Mouse (Mus musculus) C3H10T1/2 (cell line): ENCODE results near the gene 4922502D21Rik. TPM values are rescaled to one million over a fixed set of nuclear protein-coding genes. Genes with fewer than 3 reads are reported as not detected.

Experiments used
- polyA plus RNA-seq, 2 experiments: library from polyadenylated mRNA; unstranded; fragments of >200 nt; fragmentation: generic; extraction: Trizol; gene quantifications; one replicate each; pipeline ENCODE4 v1.2.1; 2012; ENCODE audit warnings: missing spikeins in 2 of 2

Gene 4922502D21Rik
- not detected for polyA plus RNA-seq

DNA sequence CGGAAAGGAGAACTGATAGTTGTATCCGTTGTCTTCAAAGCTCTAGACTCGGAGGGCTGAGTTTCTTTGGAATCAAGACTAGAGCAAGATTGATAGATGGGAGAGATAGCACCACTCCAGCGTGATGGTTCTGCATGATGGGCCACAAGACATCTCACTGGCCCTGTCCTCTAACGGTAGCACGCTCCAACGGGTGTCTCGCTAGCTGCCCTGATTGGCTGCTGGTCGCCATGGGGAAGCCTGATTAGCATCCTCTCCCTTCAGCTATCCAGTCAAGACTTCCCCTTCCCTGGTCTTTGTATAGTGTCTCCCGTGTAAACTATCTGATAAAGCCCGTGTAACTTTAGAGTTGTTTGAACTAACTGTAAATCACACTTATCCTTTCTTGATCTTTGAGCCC is at the start of gene 4922502D21Rik:
4922502D21Rik (minus strand) TSS at position 187 of the 400 bp plus-strand sequence.

DNA sequence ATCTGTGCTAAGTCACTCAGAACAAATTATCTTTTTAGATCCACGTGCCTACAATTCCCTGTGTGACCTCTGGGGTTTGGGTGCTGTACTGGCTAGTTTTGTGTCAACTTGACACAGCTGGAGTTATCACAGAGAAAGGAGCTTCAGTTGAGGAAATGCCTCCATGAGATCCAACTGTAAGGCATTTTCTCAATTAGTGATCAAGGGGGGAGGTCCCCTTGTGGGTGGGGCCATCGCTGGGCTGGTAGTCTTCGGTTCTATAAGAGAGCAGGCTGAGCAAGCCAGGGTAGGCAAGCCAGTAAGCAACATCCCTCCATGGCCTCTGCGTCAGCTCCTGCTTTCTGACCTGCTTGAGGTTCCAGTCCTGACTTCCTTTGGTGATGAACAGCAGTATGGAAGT is 10.8 kb upstream of the 4922502D21Rik start, which contains the start of gene Clec12a:
Clec12a (plus strand) TSS at position 301 of the 400 bp plus-strand sequence.

DNA sequence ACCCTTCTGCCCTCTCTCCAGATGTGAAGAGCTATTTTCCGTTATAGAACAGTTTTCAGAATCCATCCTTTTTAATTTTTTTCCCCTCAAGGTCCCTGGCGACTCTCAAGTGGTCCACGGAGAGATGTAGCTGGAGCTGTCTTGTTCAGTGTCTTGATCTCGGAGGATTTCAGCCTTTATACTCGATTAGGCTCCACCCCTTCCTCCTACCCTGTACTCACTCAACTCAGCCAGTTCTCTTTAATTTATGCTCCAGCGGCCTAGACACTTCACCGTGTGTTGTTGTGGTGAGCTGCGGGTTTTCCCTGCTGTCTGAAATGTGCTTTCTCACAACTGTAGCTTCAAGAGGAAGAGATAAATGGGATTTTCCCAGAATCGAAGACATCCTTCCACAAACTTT is 56.4 kb downstream of the 4922502D21Rik start, which contains the start of gene Cd69:
Cd69 (minus strand) TSS at position 217 of the 400 bp plus-strand sequence.

Other genes starting within 250 kb of the 4922502D21Rik start
- gene Clec2e, start 230.9 kb downstream of the 4922502D21Rik start, polyA plus RNA-seq: under 1 TPM in 1 of 2 experiments, not detected in 1; 0.02 TPM
- gene Clec2d, start 151.2 kb downstream of the 4922502D21Rik start, polyA plus RNA-seq: 10 to 100 TPM in 1 of 2 experiments, 1 to 10 TPM in 1; 3.4 to 75.5 TPM
- not detected for gene Cd69, start 56.4 kb downstream of the 4922502D21Rik start, polyA plus RNA-seq
- not detected for gene Clec12a, start 10.9 kb upstream of the 4922502D21Rik start, polyA plus RNA-seq
- gene Clec12b, start 54.1 kb upstream of the 4922502D21Rik start, polyA plus RNA-seq: not detected
- gene Clec1b, start 65.5 kb upstream of the 4922502D21Rik start, polyA plus RNA-seq: not detected
- gene Clec9a, start 77.1 kb upstream of the 4922502D21Rik start, polyA plus RNA-seq: not detected
- under 1 TPM in 1 of 2 experiments, not detected in 1; 0.02 TPM for gene Clec1a, start 120.2 kb upstream of the 4922502D21Rik start, polyA plus RNA-seq
- not detected for gene Olr1, start 175.4 kb upstream of the 4922502D21Rik start, polyA plus RNA-seq
- not detected for gene Tmem52b, start 180.8 kb upstream of the 4922502D21Rik start, polyA plus RNA-seq
- 100 to 1,000 TPM in 1 of 2 experiments, 10 to 100 TPM in 1; 28.5 to 108 TPM for gene Gabarapl1, start 201.4 kb upstream of the 4922502D21Rik start, polyA plus RNA-seq
- not detected for gene Klre1, start 246.1 kb upstream of the 4922502D21Rik start, polyA plus RNA-seq